Mouse (Mus musculus) G1E (cell line): ENCODE measurements around the gene Crtac1.

Source experiments
- CTCF ChIP-seq: IDR thresholded peaks from 2 replicates; pipeline ENCODE4 v1.5.1; 2012; ENCODE audit warnings: low read depth, low read length, inconsistent platforms, mixed read lengths
- GATA1 ChIP-seq: IDR thresholded peaks from 2 replicates; pipeline ENCODE4 v1.6.1; 2012; ENCODE audit warnings: borderline replicate concordance, low read length, inconsistent platforms, mixed read lengths
- GATA2 ChIP-seq: IDR thresholded peaks from 2 replicates; pipeline ENCODE4 v1.6.1; 2012; ENCODE audit warnings: low read depth, low read length, inconsistent platforms, borderline replicate concordance
- POLR2AphosphoS5 ChIP-seq: IDR thresholded peaks from 2 replicates; pipeline ENCODE4 v1.6.1; 2012; ENCODE audit warnings: low read depth, low read length, inconsistent platforms; ENCODE audit not compliant: insufficient replicate concordance
- TAL1 ChIP-seq: conservative IDR thresholded peaks from 2 replicates; pipeline ENCODE4 v1.6.1; 2012; ENCODE audit warnings: low read depth, low read length, inconsistent platforms, mixed read lengths

DNA sequence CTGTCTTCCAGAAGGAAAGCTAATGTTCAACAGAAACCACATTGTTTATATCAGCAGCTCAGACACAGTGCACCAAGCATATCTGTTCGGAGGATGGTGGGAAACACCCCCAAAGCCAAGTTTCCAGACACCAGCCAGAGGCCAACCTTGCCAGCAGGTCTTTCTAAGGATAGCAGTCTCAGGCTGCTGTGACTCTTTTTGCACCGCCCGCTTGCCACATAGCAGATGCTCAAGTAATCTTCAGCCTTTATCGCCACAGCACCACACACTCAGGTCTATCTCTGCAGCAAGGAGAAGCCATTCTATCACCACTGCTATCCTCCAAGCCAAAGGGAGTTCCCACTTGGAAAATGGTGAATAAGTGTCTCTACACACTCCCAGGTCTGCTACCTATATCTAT, 68.0 kb downstream of the Crtac1 start:
- no peak for TF ChIP-seq CTCF
- no peak for TF ChIP-seq GATA1
- TF ChIP-seq TAL1: no peak
- no peak for TF ChIP-seq POLR2AphosphoS5
- no peak for TF ChIP-seq GATA2
